Mouse (Mus musculus) yolk sac, embryonic 10.5 days (tissue): ENCODE data around the gene Alg12.

Experiments used
- DNase-seq: peaks from one replicate; pipeline ENCODE4 v3.0.0-alpha.2; 2017; ENCODE audit warnings: low spot score

Alg12 gene

GRCm38 (mm10) chr15:88854969-88855830, 36.1 kb upstream of the Alg12 start:
- DNase-seq: no peak

GRCm38 (mm10) chr15:88854119-88854968, 35.2 kb upstream of the Alg12 start:
- peak; percentile 42 for DNase-seq

- no peak for DNase-seq
Measured at GRCm38 (mm10) chr15:88853106-88853505, 34.0 kb upstream of the Alg12 start.

- no peak for DNase-seq
Measured at GRCm38 (mm10) chr15:88851507-88852149, 32.5 kb upstream of the Alg12 start.

- no peak for DNase-seq
Measured at GRCm38 (mm10) chr15:88851076-88851475, 32.0 kb upstream of the Alg12 start.

- no peak for DNase-seq
Measured at GRCm38 (mm10) chr15:88850146-88850826, 31.2 kb upstream of the Alg12 start.

- no peak for DNase-seq
Measured at GRCm38 (mm10) chr15:88849621-88850020, 30.5 kb upstream of the Alg12 start.

GRCm38 (mm10) chr15:88848661-88849060, 29.5 kb upstream of the Alg12 start:
- no peak for DNase-seq

- no peak for DNase-seq
Measured at GRCm38 (mm10) chr15:88844966-88845365, 25.8 kb upstream of the Alg12 start.

- DNase-seq: no peak
Measured at GRCm38 (mm10) chr15:88843486-88844097, 24.5 kb upstream of the Alg12 start.

- DNase-seq: no peak
Measured at GRCm38 (mm10) chr15:88842300-88842673, 23.2 kb upstream of the Alg12 start.

GRCm38 (mm10) chr15:88841580-88842299, 22.6 kb upstream of the Alg12 start:
- DNase-seq: no peak

GRCm38 (mm10) chr15:88841160-88841559, 22.0 kb upstream of the Alg12 start:
- DNase-seq: no peak

GRCm38 (mm10) chr15:88840126-88840525, 21.0 kb upstream of the Alg12 start:
- no peak for DNase-seq

- DNase-seq: peak; percentile 77
Measured at GRCm38 (mm10) chr15:88839271-88839670, 20.2 kb upstream of the Alg12 start.

GRCm38 (mm10) chr15:88837977-88838376, 18.9 kb upstream of the Alg12 start:
- DNase-seq: no peak

GRCm38 (mm10) chr15:88837199-88837932, 18.2 kb upstream of the Alg12 start:
- peak; percentile 84 for DNase-seq

- no peak for DNase-seq
Measured at GRCm38 (mm10) chr15:88836571-88836970, 17.5 kb upstream of the Alg12 start.

GRCm38 (mm10) chr15:88836031-88836430, 16.9 kb upstream of the Alg12 start:
- DNase-seq: no peak

GRCm38 (mm10) chr15:88832536-88832935, 13.4 kb upstream of the Alg12 start:
- no peak for DNase-seq
